Mouse (Mus musculus): ENCODE measurements around the gene Hip1r.
A peak's percentile ranks its signal among the peaks of the same experiment; 100 is the strongest.

Hip1r gene

GRCm38 (mm10) chr5:123974179-123974485, 704 bp downstream of the Hip1r start:
- DNase-seq (ENCODE audit: low read depth) = no peak

GRCm38 (mm10) chr5:123974616-123975111, 1.2 kb downstream of the Hip1r start:
- no peak for DNase-seq (ENCODE audit: low read depth)

- DNase-seq (ENCODE audit: low read depth) = no peak
Observed at GRCm38 (mm10) chr5:123975668-123976180, 2.3 kb downstream of the Hip1r start.

GRCm38 (mm10) chr5:123977231-123977630, 3.8 kb downstream of the Hip1r start:
- DNase-seq (ENCODE audit: low read depth) = no peak

- peak; percentile 30 for DNase-seq (ENCODE audit: low read depth)
Observed at GRCm38 (mm10) chr5:123978131-123978530, 4.7 kb downstream of the Hip1r start.

GRCm38 (mm10) chr5:123979221-123979979, 6.0 kb downstream of the Hip1r start:
- no peak for DNase-seq (ENCODE audit: low read depth)

- no peak for DNase-seq (ENCODE audit: low read depth)
Observed at GRCm38 (mm10) chr5:123979980-123980369, 6.5 kb downstream of the Hip1r start.

- DNase-seq (ENCODE audit: low read depth) = peak; percentile 54
Observed at GRCm38 (mm10) chr5:123980521-123981249, 7.3 kb downstream of the Hip1r start.

- DNase-seq (ENCODE audit: low read depth) = no peak
Observed at GRCm38 (mm10) chr5:123981250-123981554, 7.8 kb downstream of the Hip1r start.

- no peak for DNase-seq (ENCODE audit: low read depth)
Observed at GRCm38 (mm10) chr5:123982838-123983237, 9.4 kb downstream of the Hip1r start.

GRCm38 (mm10) chr5:123985434-123985833, 12.0 kb downstream of the Hip1r start:
- no peak for DNase-seq (ENCODE audit: low read depth)

- no peak for DNase-seq (ENCODE audit: low read depth)
Observed at GRCm38 (mm10) chr5:123986925-123987324, 13.5 kb downstream of the Hip1r start.

- no peak for DNase-seq (ENCODE audit: low read depth)
Observed at GRCm38 (mm10) chr5:123987511-123987910, 14.1 kb downstream of the Hip1r start.

- DNase-seq (ENCODE audit: low read depth) = no peak
Observed at GRCm38 (mm10) chr5:123989941-123990885, 16.8 kb downstream of the Hip1r start.

- DNase-seq (ENCODE audit: low read depth) = no peak
Observed at GRCm38 (mm10) chr5:123991321-123991720, 17.9 kb downstream of the Hip1r start.

GRCm38 (mm10) chr5:123992193-123992637, 18.8 kb downstream of the Hip1r start:
- DNase-seq (ENCODE audit: low read depth) = peak; percentile 93

GRCm38 (mm10) chr5:123992794-123993193, 19.4 kb downstream of the Hip1r start:
- peak; percentile 97 for DNase-seq (ENCODE audit: low read depth)

- DNase-seq (ENCODE audit: low read depth) = peak; percentile 92
Observed at GRCm38 (mm10) chr5:123993263-123994036, 20.0 kb downstream of the Hip1r start.

- no peak for DNase-seq (ENCODE audit: low read depth)
Observed at GRCm38 (mm10) chr5:123994468-123994867, 21.0 kb downstream of the Hip1r start.

GRCm38 (mm10) chr5:123995388-123995787, 22.0 kb downstream of the Hip1r start:
- no peak for DNase-seq (ENCODE audit: low read depth)

- DNase-seq (ENCODE audit: low read depth) = no peak
Observed at GRCm38 (mm10) chr5:123996194-123996593, 22.8 kb downstream of the Hip1r start.
